Mouse (Mus musculus) c-Kit-positive CD71-negative TER-119-negative erythroid progenitor cells, embryonic 14.5 days (primary cell): ENCODE measurements at regions not wholly inside any gene's neighbourhood (a gene's known extent, or its start where the extent isn't known, plus 50 kb on each side); places are given as distances from the start of the nearest gene placed in this dataset.

ENCODE experiments used
- DNase-seq: peaks from one replicate; pipeline ENCODE4 v3.0.0-alpha.2; 2013; ENCODE audit warnings: low read depth

DNA sequence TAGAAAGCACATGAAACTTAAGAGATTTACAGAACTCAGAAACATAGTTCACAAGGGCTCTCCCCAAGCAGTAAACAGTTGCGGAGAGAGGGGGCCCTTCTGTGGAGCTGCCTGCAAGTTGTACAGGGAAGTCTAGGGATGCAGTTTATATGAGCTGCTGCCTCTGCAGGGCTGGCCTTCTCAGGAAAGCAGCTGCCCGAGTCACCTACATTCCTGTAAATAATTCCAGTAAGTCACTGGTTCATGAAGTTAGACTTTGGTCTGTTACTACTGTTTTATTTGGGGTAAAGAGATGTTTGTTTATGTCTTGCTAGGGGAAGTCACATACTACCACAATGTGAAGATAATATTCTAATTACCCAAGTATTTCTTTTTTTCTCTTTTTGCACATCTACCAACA lies 601.1 kb downstream of the Etnk1 start:
- no peak for DNase-seq
